Mouse (Mus musculus): ENCODE measurements at regions not wholly inside any gene's neighbourhood (a gene's known extent, or its start where the extent isn't known, plus 50 kb on each side); places are given as distances from the start of the nearest gene placed in this dataset.
"Not testable (repeated sequence)": the region's sequence is repeated elsewhere in the genome, so short reads cannot be mapped to it uniquely, and the experiment has no call there.

DNA sequence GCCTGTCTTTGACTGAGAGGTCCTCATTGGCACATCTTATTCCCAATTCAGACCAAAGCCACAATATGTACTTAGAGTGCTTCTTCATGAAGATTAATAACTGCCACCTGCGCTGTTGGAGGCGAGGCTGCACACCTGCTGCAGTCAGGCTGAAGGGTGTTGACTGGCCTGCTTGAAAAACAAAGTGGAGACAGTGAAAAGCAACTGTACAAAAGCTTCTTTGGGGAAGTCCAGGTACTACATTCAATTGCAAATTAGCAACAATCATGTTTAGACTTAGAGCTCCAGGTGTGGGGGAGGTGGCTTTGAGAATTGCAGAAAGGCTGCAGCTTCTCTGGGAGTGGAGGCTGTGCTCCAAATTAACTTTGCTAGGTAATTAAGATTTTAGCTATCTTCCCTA lies 170.6 kb upstream of the Klf6 start:
- H3K27ac ChIP-seq (ENCODE audit: low read length); H3K4me3 ChIP-seq (replicated peaks; ENCODE audit: low read length); ATAC-seq (ENCODE audit: insufficient read depth, low FRiP score); H3K4me1 ChIP-seq (ENCODE audit: control insufficient read depth, insufficient read depth, low read length); H3K9me3 ChIP-seq (replicated peaks; ENCODE audit: control insufficient read depth, low read length); H3K9ac ChIP-seq (ENCODE audit: low read length); H3K4me2 ChIP-seq (ENCODE audit: low read depth, low read length); H3K36me3 ChIP-seq (ENCODE audit: control insufficient read depth, insufficient read depth, low read length); H3K27me3 ChIP-seq (ENCODE audit: control insufficient read depth, insufficient read depth, low read length): not testable (repeated sequence)
- WGBS = 78% methylated on average over 2 of the region's 2 CpGs

GRCm38 (mm10) chr13:5694626-5695025 lies 166.7 kb upstream of the Klf6 start:
- Histone ChIP-seq H3K27me3 (ENCODE audit: control insufficient read depth, insufficient read depth, low read length) (no peaks in the 10 kb centered on the region), H3K4me1 (ENCODE audit: control insufficient read depth, insufficient read depth, low read length) (no peaks in the 10 kb centered on the region), H3K4me3 (replicated peaks; ENCODE audit: low read length) (no peak overlapping the region), H3K27ac (ENCODE audit: low read length) (no peak overlapping the region), H3K9me3 (replicated peaks; ENCODE audit: control insufficient read depth, low read length) (no peaks in the 10 kb centered on the region), H3K9ac (ENCODE audit: low read length) (no peak overlapping the region), H3K36me3 (ENCODE audit: control insufficient read depth, insufficient read depth, low read length) (no peaks in the 10 kb centered on the region), H3K4me2 (ENCODE audit: low read depth, low read length) (no peak overlapping the region)
- WGBS = 88% methylated on average over 8 of the region's 8 CpGs
- ATAC-seq (ENCODE audit: insufficient read depth, low FRiP score) = no peak

- 76% methylated on average over 3 of the region's 3 CpGs for WGBS
- H3K4me1 ChIP-seq (ENCODE audit: control insufficient read depth, insufficient read depth, low read length); H3K27ac ChIP-seq (ENCODE audit: low read length); H3K4me2 ChIP-seq (ENCODE audit: low read depth, low read length); H3K36me3 ChIP-seq (ENCODE audit: control insufficient read depth, insufficient read depth, low read length); H3K9ac ChIP-seq (ENCODE audit: low read length); ATAC-seq (ENCODE audit: insufficient read depth, low FRiP score); H3K9me3 ChIP-seq (replicated peaks; ENCODE audit: control insufficient read depth, low read length); H3K27me3 ChIP-seq (ENCODE audit: control insufficient read depth, insufficient read depth, low read length); H3K4me3 ChIP-seq (replicated peaks; ENCODE audit: low read length): not testable (repeated sequence)
Measured at GRCm38 (mm10) chr13:5695581-5695980, 165.7 kb upstream of the Klf6 start.

GRCm38 (mm10) chr13:5696377-5696776 lies 164.9 kb upstream of the Klf6 start:
- no peak overlapping the region for H3K27ac ChIP-seq (ENCODE audit: low read length)
- no peaks in the 10 kb centered on the region for H3K4me1 ChIP-seq (ENCODE audit: control insufficient read depth, insufficient read depth, low read length)
- H3K36me3 ChIP-seq (ENCODE audit: control insufficient read depth, insufficient read depth, low read length) = no peaks in the 10 kb centered on the region
- no peak overlapping the region for H3K4me2 ChIP-seq (ENCODE audit: low read depth, low read length)
- WGBS = 30% methylated on average over 2 of the region's 2 CpGs
- no peak for ATAC-seq (ENCODE audit: insufficient read depth, low FRiP score)
- H3K27me3 ChIP-seq (ENCODE audit: control insufficient read depth, insufficient read depth, low read length) = no peaks in the 10 kb centered on the region
- H3K9me3 ChIP-seq (replicated peaks; ENCODE audit: control insufficient read depth, low read length) = no peaks in the 10 kb centered on the region
- H3K4me3 ChIP-seq (replicated peaks; ENCODE audit: low read length) = no peak overlapping the region
- no peak overlapping the region for H3K9ac ChIP-seq (ENCODE audit: low read length)

GRCm38 (mm10) chr13:5697329-5697728 lies 164.0 kb upstream of the Klf6 start:
- H3K4me1 ChIP-seq (ENCODE audit: control insufficient read depth, insufficient read depth, low read length); H3K4me2 ChIP-seq (ENCODE audit: low read depth, low read length); ATAC-seq (ENCODE audit: insufficient read depth, low FRiP score); H3K9ac ChIP-seq (ENCODE audit: low read length); H3K36me3 ChIP-seq (ENCODE audit: control insufficient read depth, insufficient read depth, low read length); H3K9me3 ChIP-seq (replicated peaks; ENCODE audit: control insufficient read depth, low read length); H3K27me3 ChIP-seq (ENCODE audit: control insufficient read depth, insufficient read depth, low read length); H3K4me3 ChIP-seq (replicated peaks; ENCODE audit: low read length): not testable (repeated sequence)
- peak overlapping the region; percentile 70; the same call in 1 of the 2 replicates for H3K27ac ChIP-seq (ENCODE audit: low read length)
- 60% methylated on average over 1 of the region's 1 CpGs for WGBS

DNA sequence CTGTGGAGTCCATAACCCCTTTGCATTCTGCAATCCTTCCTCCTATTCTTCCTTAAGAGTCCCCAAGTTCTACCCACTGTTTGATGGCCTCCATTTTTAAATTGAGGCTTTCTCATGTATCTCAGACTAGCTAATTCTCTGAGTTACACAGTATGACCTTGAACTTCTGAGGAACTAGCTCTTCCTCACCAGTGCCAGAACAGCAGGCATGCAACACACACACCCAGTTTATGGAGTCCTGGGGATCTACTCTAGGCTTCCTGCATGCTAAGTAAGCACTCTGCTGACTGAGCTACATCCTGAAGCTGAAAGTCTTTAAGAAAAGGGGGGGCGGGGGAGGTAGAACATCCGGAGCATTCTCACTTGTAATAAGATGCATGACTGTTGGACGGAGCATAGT lies 159.2 kb upstream of the Klf6 start:
- Histone ChIP-seq H3K27ac (ENCODE audit: low read length) (no peak overlapping the region), H3K4me1 (ENCODE audit: control insufficient read depth, insufficient read depth, low read length) (no peaks in the 10 kb centered on the region), H3K9me3 (replicated peaks; ENCODE audit: control insufficient read depth, low read length) (no peaks in the 10 kb centered on the region), H3K4me3 (replicated peaks; ENCODE audit: low read length) (no peak overlapping the region), H3K9ac (ENCODE audit: low read length) (no peak overlapping the region), H3K27me3 (ENCODE audit: control insufficient read depth, insufficient read depth, low read length) (no peaks in the 10 kb centered on the region), H3K36me3 (ENCODE audit: control insufficient read depth, insufficient read depth, low read length) (no peaks in the 10 kb centered on the region), H3K4me2 (ENCODE audit: low read depth, low read length) (no peak overlapping the region)
- ATAC-seq (ENCODE audit: insufficient read depth, low FRiP score) = no peak
- WGBS = 86% methylated on average over 3 of the region's 3 CpGs

GRCm38 (mm10) chr13:5704991-5705390 lies 156.3 kb upstream of the Klf6 start:
- H3K36me3 ChIP-seq (ENCODE audit: control insufficient read depth, insufficient read depth, low read length) = no peaks in the 10 kb centered on the region
- H3K4me1 ChIP-seq (ENCODE audit: control insufficient read depth, insufficient read depth, low read length) = peaks cover 8% of the 10 kb centered on the region
- no peak overlapping the region for H3K27ac ChIP-seq (ENCODE audit: low read length)
- no peaks in the 10 kb centered on the region for H3K27me3 ChIP-seq (ENCODE audit: control insufficient read depth, insufficient read depth, low read length)
- no peak overlapping the region for H3K4me2 ChIP-seq (ENCODE audit: low read depth, low read length)
- no peak for ATAC-seq (ENCODE audit: insufficient read depth, low FRiP score)
- H3K4me3 ChIP-seq (replicated peaks; ENCODE audit: low read length) = no peak overlapping the region
- H3K9ac ChIP-seq (ENCODE audit: low read length) = no peak overlapping the region
- H3K9me3 ChIP-seq (replicated peaks; ENCODE audit: control insufficient read depth, low read length) = no peaks in the 10 kb centered on the region

DNA sequence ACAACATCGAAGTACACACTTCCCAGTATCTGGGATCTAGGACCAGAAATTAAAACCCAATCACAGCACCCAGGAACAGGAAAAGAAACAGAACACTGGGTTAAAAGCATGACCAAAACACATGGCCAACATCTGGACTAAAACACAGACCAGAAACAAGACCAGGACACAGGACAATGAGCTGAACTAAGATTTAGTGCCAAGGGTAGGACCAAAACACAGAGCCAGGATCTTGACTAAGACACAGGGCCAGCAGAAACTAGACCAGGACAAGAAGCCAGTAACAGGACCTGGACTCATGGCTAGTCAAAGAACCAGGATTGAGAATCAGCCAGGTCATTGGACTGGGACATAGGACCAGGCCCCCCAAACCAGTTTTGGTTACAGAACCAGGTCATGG lies 149.6 kb upstream of the Klf6 start:
- no peak for ATAC-seq (ENCODE audit: insufficient read depth, low FRiP score)

DNA sequence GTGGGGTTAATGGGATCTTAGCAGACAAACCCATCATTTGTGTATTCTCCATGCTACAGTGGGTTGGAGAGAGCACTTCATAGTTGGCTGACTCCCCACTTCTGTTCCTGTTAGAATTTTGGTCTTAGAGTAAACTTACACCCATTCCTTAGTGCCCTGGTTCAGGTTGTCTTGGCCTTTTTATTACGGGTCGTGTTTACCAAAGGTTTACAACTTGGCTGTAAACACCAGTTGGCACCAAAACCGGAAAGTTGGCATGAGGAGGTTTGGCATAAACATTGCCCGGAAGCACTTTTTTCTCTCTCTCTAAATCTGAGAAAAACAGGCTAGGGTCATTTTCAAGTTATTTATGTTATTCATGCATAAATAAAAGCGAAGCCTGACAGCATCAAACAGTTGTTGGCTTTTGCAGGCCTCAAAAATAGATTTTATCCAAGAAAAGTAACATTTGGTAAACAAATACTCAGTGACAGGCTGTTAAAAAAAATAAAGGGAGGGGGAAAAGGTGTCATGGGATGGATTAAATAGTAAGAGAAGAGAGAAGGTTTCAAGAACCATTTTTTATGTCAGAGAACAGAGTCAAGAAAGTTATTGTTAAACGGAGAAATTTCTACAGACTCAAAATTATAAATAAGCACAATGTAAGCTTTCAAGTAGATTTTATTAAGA lies 148.0 kb upstream of the Klf6 start:
- H3K9me3 ChIP-seq (replicated peaks; ENCODE audit: control insufficient read depth, low read length) = no peaks in the 10 kb centered on the region
- no peak overlapping the region for H3K4me2 ChIP-seq (ENCODE audit: low read depth, low read length)
- WGBS = 44% methylated on average over 6 of the region's 6 CpGs
- H3K36me3 ChIP-seq (ENCODE audit: control insufficient read depth, insufficient read depth, low read length) = no peaks in the 10 kb centered on the region
- peaks cover 11% of the 10 kb centered on the region for H3K4me1 ChIP-seq (ENCODE audit: control insufficient read depth, insufficient read depth, low read length)
- no peaks in the 10 kb centered on the region for H3K27me3 ChIP-seq (ENCODE audit: control insufficient read depth, insufficient read depth, low read length)
- H3K27ac ChIP-seq (ENCODE audit: low read length) = no peak overlapping the region; the same call in 1 of the 2 replicates
- no peak overlapping the region for H3K9ac ChIP-seq (ENCODE audit: low read length)
- H3K4me3 ChIP-seq (replicated peaks; ENCODE audit: low read length) = no peak overlapping the region
- no peak for ATAC-seq (ENCODE audit: insufficient read depth, low FRiP score)

More for the DNA sequence above, 149.6 kb upstream of the Klf6 start:
- Histone ChIP-seq H3K4me2 (ENCODE audit: low read depth, low read length) (no peak overlapping the region), H3K4me1 (ENCODE audit: control insufficient read depth, insufficient read depth, low read length) (peaks cover 11% of the 10 kb centered on the region), H3K4me3 (replicated peaks; ENCODE audit: low read length) (no peak overlapping the region), H3K27me3 (ENCODE audit: control insufficient read depth, insufficient read depth, low read length) (no peaks in the 10 kb centered on the region), H3K36me3 (ENCODE audit: control insufficient read depth, insufficient read depth, low read length) (no peaks in the 10 kb centered on the region), H3K27ac (ENCODE audit: low read length) (no peak overlapping the region), H3K9ac (ENCODE audit: low read length) (no peak overlapping the region), H3K9me3 (replicated peaks; ENCODE audit: control insufficient read depth, low read length) (no peaks in the 10 kb centered on the region)
- WGBS = 81% methylated on average over 1 of the region's 1 CpGs
